Mouse (Mus musculus) cortical plate, adult 2 months (tissue): ENCODE measurements around the gene Pappa.

Experiments
- CTCF ChIP-seq: fragments of 200-500 bp; IDR thresholded peaks from 2 replicates; pipeline ENCODE4 v1.5.1; 2011; ENCODE audit warnings: mild to moderate bottlenecking, control low read depth, low read length; ENCODE audit not compliant: insufficient read depth; ENCODE audit errors: extremely low read depth
- POLR2A ChIP-seq: fragments of 200-500 bp; IDR thresholded peaks from 2 replicates; pipeline ENCODE4 v1.6.1; 2011; ENCODE audit warnings: mild to moderate bottlenecking, low read length, control low read depth; ENCODE audit not compliant: insufficient read depth; ENCODE audit errors: extremely low read depth

DNA sequence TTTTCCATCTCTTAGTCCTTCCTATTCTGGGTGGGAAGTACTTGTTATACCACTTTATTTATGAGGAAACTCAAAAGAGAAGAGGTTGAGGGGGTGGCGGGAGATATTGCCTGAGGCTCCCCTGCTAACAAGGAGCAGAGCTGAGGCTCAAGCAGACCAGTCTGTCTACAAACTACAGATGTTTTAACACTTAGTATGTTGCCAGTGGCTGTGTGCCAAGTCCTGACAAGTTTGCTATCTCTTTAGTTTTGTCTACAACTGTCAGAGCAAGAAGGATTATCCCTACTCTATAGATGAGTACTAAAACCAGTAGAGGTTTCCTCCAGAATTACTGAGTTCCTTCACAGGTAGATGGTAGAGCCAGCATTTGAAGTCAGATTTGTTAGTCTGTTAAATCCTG, 23.0 kb downstream of the Pappa start:
- TF ChIP-seq CTCF (no peak), POLR2A (no peak)
